Mouse (Mus musculus) kidney, adult 11 months (tissue): Measurements from ENCODE around the gene Phgr1.
A peak's percentile ranks its signal among the peaks of the same experiment; 100 is the strongest.

ENCODE experiments used
- DNase-seq: peaks from one replicate; pipeline ENCODE4 v3.0.0; 2022

Gene Phgr1

DNA sequence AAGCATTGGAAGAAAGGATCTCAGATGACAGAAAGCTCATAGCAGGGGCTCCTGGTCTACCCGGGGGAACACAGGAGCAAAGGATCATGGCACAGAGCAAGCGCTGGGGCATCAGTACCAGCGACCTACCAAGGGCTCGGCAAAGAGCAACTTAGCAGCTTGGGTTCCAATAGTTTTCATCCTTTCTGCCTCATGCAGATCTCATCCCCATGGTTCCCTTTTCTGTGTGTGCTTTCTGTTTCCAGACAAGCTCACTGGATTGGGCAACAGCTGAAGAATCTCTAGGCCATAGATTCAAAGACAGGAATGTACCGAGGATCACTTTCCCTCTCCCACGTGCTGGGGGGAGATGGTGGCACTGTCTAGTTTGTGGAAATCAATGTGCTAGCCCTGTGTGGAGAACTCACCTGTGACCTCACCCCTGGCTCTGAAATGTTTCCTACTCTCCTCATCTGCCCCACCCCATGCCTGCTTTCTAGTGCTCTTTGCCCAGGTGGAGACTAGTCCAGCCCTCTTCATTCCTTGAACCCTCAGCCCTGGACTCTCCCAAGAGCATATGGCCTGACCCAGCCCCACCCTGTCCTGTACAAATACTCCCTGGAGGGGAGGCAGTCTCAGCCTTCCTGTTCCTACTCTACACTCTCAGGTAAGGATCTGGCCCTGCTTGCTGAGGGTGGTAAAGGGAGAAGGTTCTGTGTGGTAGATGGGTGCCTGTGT, at the start of gene Phgr1:
Gene Phgr1, plus strand, starts transcription at position 612 of the 717 bp plus-strand sequence.
- DNase-seq: no peak

DNA sequence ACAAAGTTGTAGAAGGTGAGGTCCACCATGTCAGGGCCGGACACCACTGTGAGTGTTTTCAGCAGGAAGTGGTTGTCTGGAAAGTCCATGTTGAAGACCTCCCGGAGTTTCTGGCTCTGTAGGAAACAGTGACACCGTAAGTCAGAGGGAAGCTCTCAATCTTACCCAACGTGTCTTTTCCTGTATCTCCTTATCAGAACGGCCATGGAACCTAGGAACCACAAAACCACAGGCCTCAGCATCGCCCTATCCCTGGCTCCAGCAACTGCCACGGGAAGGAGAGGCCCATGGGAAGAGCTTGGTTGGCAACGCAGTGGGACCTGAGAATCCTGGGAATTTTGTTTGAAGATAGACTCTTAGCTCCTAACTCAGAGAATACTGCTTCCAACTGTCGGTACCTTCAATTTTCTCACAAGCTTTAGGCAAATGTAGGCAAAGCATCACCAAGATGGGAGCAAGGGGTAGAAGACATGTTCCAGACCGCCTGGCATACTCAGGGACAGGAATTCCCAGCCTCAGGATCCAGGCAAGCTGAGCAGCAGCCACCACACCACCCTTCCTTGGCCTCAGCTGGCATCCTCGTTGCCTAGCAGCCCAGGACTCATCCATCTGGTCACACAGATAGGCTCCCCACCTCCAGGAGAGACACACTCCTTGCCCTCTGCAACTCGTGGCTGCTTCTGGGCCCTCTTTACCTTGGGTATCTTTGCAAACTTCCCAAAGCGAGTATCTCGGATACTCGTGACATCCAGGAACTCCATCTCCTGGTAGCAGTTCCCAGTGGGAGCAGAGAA, 48.7 kb upstream of the Phgr1 start:
- DNase-seq: no peak

- no peak for DNase-seq
These were observed 47.1 kb upstream of the Phgr1 start for GRCm38 (mm10) chr2:118725511-118725910.

GRCm38 (mm10) chr2:118726873-118727272, 45.7 kb upstream of the Phgr1 start:
- no peak for DNase-seq

DNA sequence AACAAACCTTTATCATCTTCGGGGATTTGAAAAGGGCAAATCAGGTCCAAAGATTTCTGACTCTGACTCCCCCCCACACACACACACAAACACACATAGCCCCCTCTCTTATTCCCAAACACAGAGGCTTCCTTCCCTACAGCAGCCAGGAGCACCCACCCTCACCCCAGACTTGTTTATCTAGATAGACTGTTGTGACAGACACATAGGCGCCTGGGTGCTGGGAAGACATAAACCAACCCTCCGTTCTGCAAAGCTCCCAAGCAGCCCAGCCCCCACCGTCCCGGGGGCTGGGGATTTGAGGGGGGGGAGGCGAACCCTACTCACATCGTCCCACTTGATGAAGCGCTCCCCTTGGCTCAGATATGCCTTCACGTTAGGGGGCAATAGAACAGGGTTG, 44.7 kb upstream of the Phgr1 start:
- no peak for DNase-seq

GRCm38 (mm10) chr2:118728337-118728736, 44.2 kb upstream of the Phgr1 start, which contains the start of gene Plcb2:
Gene Plcb2, minus strand, starts transcription at chr2:118728438.
- DNase-seq: no peak

DNA sequence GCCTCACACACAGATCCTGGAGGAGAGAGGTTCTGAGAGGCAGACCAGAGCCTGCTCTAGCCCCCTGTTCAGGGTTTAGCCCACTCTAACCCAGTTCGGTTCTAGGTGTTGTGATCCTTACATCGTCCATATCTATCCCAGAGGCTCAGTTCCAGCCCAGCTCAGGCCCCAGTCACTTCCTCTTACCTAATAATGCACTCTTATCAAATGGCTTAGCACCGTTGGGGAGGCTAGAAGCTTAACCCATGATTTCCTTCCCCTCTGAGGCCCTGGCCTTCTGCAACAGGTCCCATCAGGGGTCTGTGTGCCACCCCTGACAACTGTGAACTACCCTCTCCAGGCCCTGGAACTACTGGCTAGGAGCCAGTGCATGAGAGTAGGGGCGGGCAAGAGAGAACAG, 43.4 kb upstream of the Phgr1 start:
- no peak for DNase-seq

- no peak for DNase-seq
These were observed 42.5 kb upstream of the Phgr1 start for GRCm38 (mm10) chr2:118729816-118730621.

GRCm38 (mm10) chr2:118730622-118730915, 42.0 kb upstream of the Phgr1 start:
- DNase-seq: peak; percentile 51

- DNase-seq: no peak
These were observed 40.6 kb upstream of the Phgr1 start for GRCm38 (mm10) chr2:118731981-118732380.

- DNase-seq: no peak
These were observed 39.2 kb upstream of the Phgr1 start for GRCm38 (mm10) chr2:118733341-118733740.

DNA sequence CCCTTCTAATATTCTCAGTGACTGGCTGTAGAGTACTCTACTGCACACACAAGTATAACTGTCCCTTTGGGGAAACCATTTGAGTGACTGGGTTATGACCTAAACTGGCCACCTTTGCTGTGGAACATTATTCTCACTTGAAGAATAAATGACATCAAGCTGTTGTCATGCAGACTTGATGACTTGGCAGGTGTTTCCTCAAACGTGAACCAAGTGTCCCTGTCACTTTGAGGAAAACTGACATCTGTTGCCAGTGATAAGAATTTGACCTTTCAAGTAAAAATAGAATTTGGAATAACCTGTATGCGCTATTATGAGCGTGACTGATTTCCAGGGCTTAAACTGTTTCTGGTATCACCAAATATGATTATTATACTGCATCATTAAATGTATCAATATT, 32.2 kb upstream of the Phgr1 start:
- DNase-seq: no peak

DNA sequence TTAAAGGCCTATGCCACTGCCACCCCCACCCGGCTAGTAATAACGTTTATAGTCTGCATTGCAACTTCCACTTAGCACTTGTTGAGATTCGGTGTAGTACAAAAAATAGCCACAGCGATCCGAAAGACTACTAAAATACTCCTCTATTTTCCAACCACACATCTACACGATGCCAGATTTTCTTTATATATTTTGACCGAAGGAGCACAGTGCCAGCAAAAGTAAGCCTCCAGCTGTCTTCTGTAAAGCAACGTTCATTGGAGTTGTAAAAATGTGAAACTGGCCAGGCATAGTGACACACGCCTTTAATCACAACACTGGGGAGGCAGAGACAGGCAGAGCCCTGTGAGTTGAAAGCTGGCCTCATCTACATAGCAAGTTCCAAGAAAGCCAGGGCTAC, 31.4 kb upstream of the Phgr1 start:
- no peak for DNase-seq

- no peak for DNase-seq
These were observed 29.2 kb upstream of the Phgr1 start for GRCm38 (mm10) chr2:118743261-118743943.

GRCm38 (mm10) chr2:118744621-118745020, 27.9 kb upstream of the Phgr1 start:
- no peak for DNase-seq

DNA sequence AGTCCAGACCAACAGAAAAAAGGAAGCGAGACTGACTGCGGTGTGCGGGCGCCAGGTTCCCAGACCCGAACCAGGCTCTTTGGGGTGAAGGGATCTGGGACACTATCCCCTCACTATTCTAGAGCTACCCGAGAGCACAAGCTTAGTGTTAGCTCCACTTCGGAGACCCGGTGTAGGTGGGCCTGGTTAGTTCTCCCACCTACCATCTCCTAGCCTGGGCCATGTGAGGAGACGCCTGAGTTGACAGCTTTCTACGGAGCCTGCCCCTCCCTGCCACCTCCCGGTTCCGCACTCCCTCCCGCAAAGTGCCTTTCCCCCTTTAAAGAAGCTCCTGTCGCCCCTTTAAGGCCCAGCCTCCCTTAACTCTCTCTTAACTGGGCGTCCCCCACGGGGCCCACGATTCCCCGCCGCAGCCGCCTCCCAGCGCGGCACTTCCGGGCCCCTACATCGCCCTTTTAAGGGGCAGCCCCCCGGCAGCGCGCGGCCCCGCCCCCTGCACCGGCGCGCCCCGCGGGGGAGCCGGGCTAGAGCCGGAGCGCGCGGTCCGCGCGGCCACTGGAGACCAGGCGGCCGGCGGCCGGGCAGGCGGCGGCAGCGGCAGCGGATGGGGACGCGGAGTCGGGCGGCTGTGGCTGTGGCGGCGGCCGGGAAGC, 27.2 kb upstream of the Phgr1 start, which contains the start of gene Inafm2:
Gene Inafm2, plus strand, starts transcription at position 527 of the 653 bp plus-strand sequence.
- peak; percentile 91 for DNase-seq

DNA sequence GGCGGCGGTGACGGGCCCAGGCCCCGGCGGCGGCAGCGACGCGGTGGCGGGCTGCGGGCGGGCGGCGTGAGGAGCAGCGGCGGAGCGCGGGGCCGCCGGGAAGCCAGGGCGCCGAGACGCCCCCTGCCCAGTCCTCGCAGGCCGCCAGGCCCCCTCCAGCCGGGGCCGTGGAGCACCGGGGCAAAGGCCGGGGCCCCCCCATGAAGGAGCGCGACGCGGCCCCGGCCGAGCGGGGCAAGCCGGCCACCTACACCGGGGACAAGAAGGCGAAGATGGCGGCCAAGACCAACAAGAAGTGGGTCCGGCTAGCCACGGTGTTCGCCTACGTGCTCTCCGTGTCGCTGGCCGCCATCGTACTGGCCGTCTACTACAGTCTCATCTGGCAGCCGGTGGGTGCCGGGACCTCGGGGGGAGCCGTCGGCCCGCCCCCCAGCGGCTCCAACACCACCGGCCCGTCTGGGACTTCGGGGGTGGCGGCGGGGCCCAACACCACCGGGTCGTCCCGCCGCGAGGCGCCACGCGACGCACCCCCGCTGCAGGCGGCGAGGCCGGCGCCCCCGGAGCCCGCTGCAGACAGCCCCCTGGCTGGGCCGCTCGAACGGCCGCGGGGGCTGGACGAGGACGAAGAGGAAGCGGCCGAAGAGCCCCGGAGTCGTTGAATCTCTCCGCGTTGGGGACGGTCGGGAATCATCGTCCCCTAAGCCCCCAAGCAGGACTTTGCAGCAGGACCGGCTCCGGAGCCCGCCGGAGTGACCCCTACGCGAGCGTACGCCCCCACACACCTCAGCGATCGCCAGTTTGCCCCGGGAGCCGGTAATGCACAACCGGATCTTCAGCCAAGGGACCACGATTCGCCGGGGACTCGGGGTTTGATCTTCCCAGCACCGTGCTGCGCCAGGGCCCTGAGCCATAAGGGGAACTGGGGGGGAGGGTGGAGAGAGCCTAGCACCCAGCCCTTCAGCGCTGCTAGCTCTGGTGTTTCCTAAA, 26.4 kb upstream of the Phgr1 start:
- no peak for DNase-seq

DNA sequence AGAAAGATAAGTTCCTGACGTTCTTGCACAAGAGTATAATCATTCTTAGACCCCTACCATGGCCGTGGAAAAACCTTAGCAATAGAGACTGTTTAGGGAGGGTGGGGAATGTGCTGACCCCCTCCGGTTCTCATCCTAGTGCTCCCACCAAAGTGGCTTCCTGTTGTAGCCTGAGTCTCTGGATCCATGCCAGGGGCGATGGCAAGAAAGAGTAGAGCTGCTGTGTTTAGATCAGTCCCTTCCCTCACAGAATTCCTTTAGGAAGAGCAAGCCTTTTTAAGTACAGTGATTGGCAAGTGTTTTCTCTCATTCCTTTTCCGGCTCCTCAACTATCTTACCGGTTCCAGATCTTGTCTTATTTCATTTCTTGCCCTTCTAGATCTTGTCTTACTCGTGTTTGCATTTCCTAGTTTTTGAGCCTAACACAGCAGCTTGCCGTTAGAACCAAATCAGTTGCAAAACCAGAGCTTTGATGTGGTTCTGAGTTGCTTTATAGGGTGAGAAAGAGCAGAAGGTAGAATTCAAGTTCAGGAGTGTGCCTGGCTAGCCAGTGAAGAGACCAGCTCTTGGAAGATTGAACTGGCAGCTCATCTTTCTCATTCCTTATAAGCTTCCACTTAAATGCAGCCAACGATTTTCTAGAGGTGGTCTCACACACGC, 25.1 kb upstream of the Phgr1 start:
- DNase-seq: no peak

DNA sequence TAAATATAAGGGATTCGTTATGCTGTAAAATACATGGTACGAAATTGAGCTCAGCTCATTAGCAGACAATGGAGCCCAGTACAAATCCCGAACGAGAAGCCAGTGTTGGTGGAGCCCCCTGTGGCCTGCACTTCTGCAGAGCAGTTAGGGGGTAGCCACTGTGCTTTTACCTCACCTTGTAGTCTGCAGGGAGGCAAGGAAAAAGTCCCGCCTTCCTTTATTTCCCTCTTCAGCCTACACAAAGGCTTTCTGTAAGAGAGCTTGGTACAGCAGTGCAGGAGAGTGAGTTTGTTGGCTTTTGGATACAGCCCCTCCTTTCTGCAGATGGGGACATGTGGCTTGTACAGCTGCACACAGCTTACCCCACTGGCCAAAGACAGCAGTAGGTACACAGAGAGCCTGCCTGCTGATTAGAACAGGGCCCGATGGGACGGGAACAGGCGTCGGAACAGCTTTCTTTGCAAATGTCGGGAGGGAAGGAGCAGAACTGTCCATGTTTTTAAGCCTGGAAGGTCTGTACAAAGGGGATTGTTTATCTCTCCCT, 23.2 kb upstream of the Phgr1 start:
- DNase-seq: no peak

GRCm38 (mm10) chr2:118750476-118750875, 22.1 kb upstream of the Phgr1 start:
- no peak for DNase-seq
